ENCODE assay signal across 9 mouse cellular contexts in the genomic region with DNA sequence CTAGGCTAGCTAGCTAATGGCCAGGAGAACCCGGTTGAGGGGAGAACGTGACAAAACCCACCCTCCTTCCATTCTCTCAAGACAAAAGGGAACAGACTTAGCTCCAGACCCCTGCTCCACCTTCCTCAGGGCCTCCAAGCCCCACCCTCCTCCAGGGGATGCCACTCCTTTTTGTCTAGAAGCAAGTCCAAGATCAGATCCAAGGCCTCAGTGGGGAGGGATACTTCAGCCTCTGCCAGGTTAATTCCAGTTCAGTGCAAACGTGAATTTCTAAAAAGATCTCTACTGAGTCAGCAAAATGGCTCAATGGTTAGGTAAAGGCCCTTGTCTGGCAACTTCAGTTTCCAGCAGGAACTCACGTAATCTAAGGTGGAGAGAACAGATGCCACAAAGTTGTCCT. TPM values are rescaled to one million over a fixed set of nuclear protein-coding genes. Genes with fewer than 3 reads are reported as not detected.
A peak's percentile ranks its signal among the peaks of the same experiment; 100 is the strongest.
DNase-seq lines count a peak whose midpoint lies in the region; ATAC-seq and TF ChIP-seq lines count a peak whose summit lies in the region.
"Had no signal": no experiment of that assay in that cellular context is flagged by ENCODE, and none has a peak within 500 bp of the region (broad histone marks: within the 10 kb centered on the region; RNA-seq: fewer than 3 reads in every experiment).

No protein-coding gene starts in this region.

- WGBS in embryonic facial prominence, embryonic 14.5 days, result 42% methylated on average over 4 of the region's 4 CpGs
- WGBS in liver, embryonic 12.5 days (ENCODE audit: insufficient replicate concordance), result 37% methylated on average over 4 of the region's 4 CpGs

- peaks cover 18% of the 10 kb centered on the region for H3K4me1 ChIP-seq in ES-Bruce4 (ENCODE audit: control insufficient read depth, insufficient read depth, low read length)
- peaks cover 8% of the 10 kb centered on the region; the same call in 1 of the 2 replicates for H3K4me1 ChIP-seq in embryonic facial prominence, embryonic 14.5 days (ENCODE audit: control insufficient read depth, insufficient read depth, low read length)
- peaks cover 87% of the 10 kb centered on the region for H3K4me1 ChIP-seq in liver, embryonic 12.5 days

- no peaks in the 10 kb centered on the region for H3K36me3 ChIP-seq in ES-Bruce4 (ENCODE audit: control insufficient read depth, insufficient read depth, low read length, poor library complexity, severe bottlenecking)
- H3K36me3 ChIP-seq in embryonic facial prominence, embryonic 14.5 days (ENCODE audit: control insufficient read depth, insufficient read depth, low read length), result no peaks in the 10 kb centered on the region
- H3K36me3 ChIP-seq in liver, embryonic 12.5 days, result no peaks in the 10 kb centered on the region
- H3K36me3 ChIP-seq: midbrain, embryonic 15.5 days had no signal

- H3K27ac ChIP-seq in layer of hippocampus, adult 2 months, result peak overlapping the region; percentile 73
- peak overlapping the region; percentile 83 for H3K27ac ChIP-seq in ES-Bruce4 (ENCODE audit: insufficient read depth, low read length)
- no peak overlapping the region; the same call in 1 of the 2 replicates for H3K27ac ChIP-seq in embryonic facial prominence, embryonic 14.5 days (replicated peaks; ENCODE audit: low read depth, low read length)
- H3K27ac ChIP-seq in liver, embryonic 12.5 days, result no peak overlapping the region

- H3K9ac ChIP-seq in ES-Bruce4 (ENCODE audit: low read depth, poor library complexity, severe bottlenecking), result no peak overlapping the region
- H3K9ac ChIP-seq in embryonic facial prominence, embryonic 14.5 days (ENCODE audit: low read depth, low read length), result no peak overlapping the region
- H3K9ac ChIP-seq in liver, embryonic 12.5 days, result no peak overlapping the region
- H3K9ac ChIP-seq: midbrain, embryonic 15.5 days had no signal

- no peak for TF ChIP-seq POLR2A in ES-Bruce4 (IDR thresholded peaks at IDR 0.05; ENCODE audit: insufficient read depth, low read length)

- no peak for TF ChIP-seq CTCF in layer of hippocampus, adult 2 months (conservative IDR thresholded peaks at IDR 0.05)
- TF ChIP-seq CTCF in ES-Bruce4 (IDR thresholded peaks at IDR 0.05; ENCODE audit: low read depth, low read length), result no peak

- no peaks in the 10 kb centered on the region for H3K27me3 ChIP-seq in ES-Bruce4 (ENCODE audit: control insufficient read depth, insufficient read depth, low read length, poor library complexity, severe bottlenecking)
- no peaks in the 10 kb centered on the region for H3K27me3 ChIP-seq in embryonic facial prominence, embryonic 14.5 days (replicated peaks; ENCODE audit: control insufficient read depth, insufficient read depth, low read length)
- no peaks in the 10 kb centered on the region for H3K27me3 ChIP-seq in liver, embryonic 12.5 days (replicated peaks)
- H3K27me3 ChIP-seq: midbrain, embryonic 15.5 days had no signal

- no peak for DNase-seq in layer of hippocampus, adult 2 months (ENCODE audit: low spot score in 2 of 2)
- no peak for DNase-seq in layer of hippocampus, postnatal 10 days (ENCODE audit: low spot score in 2 of 2)
- no peak for DNase-seq in embryonic facial prominence, embryonic 14.5 days (ENCODE audit: low spot score)
- DNase-seq in cerebellum, postnatal 10 days, result no peak
- DNase-seq in thymus, postnatal 0 days (ENCODE audit: low spot score), result no peak
- DNase-seq: thymus, postnatal 36 days had no signal

- no peak overlapping the region for H3K4me2 ChIP-seq in embryonic facial prominence, embryonic 14.5 days (ENCODE audit: low read depth, low read length)
- peak overlapping the region; percentile 9 for H3K4me2 ChIP-seq in liver, embryonic 12.5 days
- H3K4me2 ChIP-seq: midbrain, embryonic 15.5 days had no signal

- ATAC-seq in embryonic facial prominence, embryonic 14.5 days (ENCODE audit: low read depth), result 0 out of 2 replicates have a peak, but pooled peaks have one; percentile 17
- ATAC-seq in liver, embryonic 12.5 days, result peak; percentile 50; the same call in 1 of the 2 replicates

- peak; percentile 92 for TF ChIP-seq EP300 in ES-Bruce4 (IDR thresholded peaks at IDR 0.05; ENCODE audit: insufficient read depth, low read depth, low read length)

- no peak overlapping the region for H3K4me3 ChIP-seq in layer of hippocampus, adult 2 months
- H3K4me3 ChIP-seq in ES-Bruce4 (ENCODE audit: low read depth, low read length), result no peak overlapping the region
- H3K4me3 ChIP-seq in embryonic facial prominence, embryonic 14.5 days (ENCODE audit: low read depth, low read length), result no peak overlapping the region
- H3K4me3 ChIP-seq in liver, embryonic 12.5 days, result no peak overlapping the region
- H3K4me3 ChIP-seq: midbrain, embryonic 15.5 days had no signal

- no peaks in the 10 kb centered on the region for H3K9me3 ChIP-seq in ES-Bruce4 (replicated peaks; ENCODE audit: control insufficient read depth, insufficient read depth, low read length, poor library complexity, severe bottlenecking)
- H3K9me3 ChIP-seq in embryonic facial prominence, embryonic 14.5 days (ENCODE audit: control insufficient read depth, low read length), result no peaks in the 10 kb centered on the region
- no peaks in the 10 kb centered on the region for H3K9me3 ChIP-seq in liver, embryonic 12.5 days (replicated peaks)
- H3K9me3 ChIP-seq: midbrain, embryonic 15.5 days had no signal

RNA-seq across cellular contexts. Expression of a gene that starts 20.2 kb away (rescaled TPM):
- 10 to 100 TPM; 24.3 to 33.7 TPM for total RNA-seq in layer of hippocampus, adult 2 months (2021)
- 10 to 100 TPM; 43.0 to 49.7 TPM for total RNA-seq in layer of hippocampus, postnatal 10 days (2021)
- 69.0 and 73.5 TPM in 2 replicates for polyA plus RNA-seq in ES-Bruce4 (2011; ENCODE audit: insufficient read depth, insufficient read length, low read depth, missing spikeins)
- polyA plus RNA-seq in embryonic facial prominence, embryonic 14.5 days (2014; fragmentation: Nextera tagmentation; extraction: Ambion mirVana), result 5.5 and 6.9 TPM in 2 replicates
- 8.4 and 9.6 TPM in 2 replicates for polyA plus RNA-seq in liver, embryonic 12.5 days (2016; fragmentation: Nextera tagmentation; extraction: Ambion mirVana)
- 17.1 and 24.5 TPM in 2 replicates for polyA plus RNA-seq in thymus, postnatal 0 days (2015; fragmentation: Nextera tagmentation; extraction: Ambion mirVana)

Comparison
In these comparisons a context has a peak if more than half of its experiments do, and no peak if none do; other contexts are left out.
1. H3K27ac ChIP-seq: peak in layer of hippocampus, adult 2 months (single experiment) and ES-Bruce4 (single experiment); none in embryonic facial prominence, embryonic 14.5 days (single experiment) and liver, embryonic 12.5 days (single experiment).